Mouse (Mus musculus): ENCODE data around the gene Kit.

- no peak for TF ChIP-seq CTCF (IDR thresholded peaks at IDR 0.05; ENCODE audit: low read depth, low read length)
- no peak for TF ChIP-seq POLR2A (IDR thresholded peaks at IDR 0.05; ENCODE audit: extremely low read depth, insufficient read depth, low read length)
Measured at GRCm38 (mm10) chr5:75632257-75632656, 57.5 kb downstream of the Kit start.

Data from liver, adult 2 months (tissue).